Mouse (Mus musculus) embryonic facial prominence, embryonic 15.5 days (tissue): ENCODE measurements around the gene Mpzl2. TPM values are rescaled to one million over a fixed set of nuclear protein-coding genes. Genes with fewer than 3 reads are reported as not detected.

ENCODE experiments used
- ATAC-seq: fragments of 200-750 bp; cut with Nextera tagmentation; 2 replicates; pipeline ENCODE4 v1.8.0; 2017; ENCODE audit warnings: low read depth, moderate TSS enrichment; ENCODE audit not compliant: insufficient number of reproducible peaks, low FRiP score, low TSS enrichment
- H3K27ac ChIP-seq: fragments of 300-500 bp; sonication (generic); replicated peaks from 2 replicates; pipeline ENCODE4 v1.5.1; 2015; ENCODE audit warnings: mild to moderate bottlenecking, inconsistent platforms
- H3K27me3 ChIP-seq: fragments of 300-500 bp; sonication (generic); 2 replicates; pipeline ENCODE4 v1.6.1; 2015; ENCODE audit warnings: inconsistent platforms
- H3K36me3 ChIP-seq: fragments of 300-500 bp; sonication (generic); 2 replicates; pipeline ENCODE4 v1.6.1; 2015; ENCODE audit warnings: mild to moderate bottlenecking, inconsistent platforms
- H3K4me1 ChIP-seq: fragments of 300-500 bp; sonication (generic); 2 replicates; pipeline ENCODE4 v1.6.1; 2015; ENCODE audit warnings: inconsistent platforms
- H3K4me2 ChIP-seq: fragments of 300-500 bp; sonication (generic); replicated peaks from 2 replicates; pipeline ENCODE4 v1.6.1; 2015; ENCODE audit warnings: mild to moderate bottlenecking, inconsistent platforms
- H3K4me3 ChIP-seq: fragments of 300-500 bp; sonication (generic); replicated peaks from 2 replicates; pipeline ENCODE4 v1.5.1; 2015; ENCODE audit warnings: mild to moderate bottlenecking, inconsistent platforms
- H3K9ac ChIP-seq: fragments of 300-500 bp; sonication (generic); 2 replicates; pipeline ENCODE4 v1.6.1; 2015; ENCODE audit warnings: inconsistent platforms
- H3K9me3 ChIP-seq: fragments of 300-500 bp; sonication (generic); replicated peaks from 2 replicates; pipeline ENCODE4 v1.6.1; 2016; ENCODE audit warnings: inconsistent platforms
- WGBS: fragments of 180-500 bp; shearing (Covaris S2); methylation state at CpG from one replicate; pipeline ENCODE4 v1.1.7; 2015; 5-methylcytosine and 5-hydroxymethylcytosine counted together
- polyA plus RNA-seq: library from polyadenylated mRNA; unstranded; fragments of >200 nt; fragmentation: Nextera tagmentation; extraction: Ambion mirVana; gene quantifications from 2 replicates; pipeline ENCODE4 v1.2.1, GENCODE M21; 2015

Mpzl2 gene
- polyA plus RNA-seq, 1 experiment from 2014 or later = 35.4 TPM

- Histone ChIP-seq H3K4me2 (no peak overlapping the region), H3K9ac (no peak overlapping the region), H3K9me3 (no peaks in the 10 kb centered on the region), H3K27me3 (peaks cover 13% of the 10 kb centered on the region; the same call in 1 of the 2 replicates), H3K4me3 (no peak overlapping the region), H3K36me3 (no peaks in the 10 kb centered on the region), H3K27ac (no peak overlapping the region), H3K4me1 (no peaks in the 10 kb centered on the region)
- no peak for ATAC-seq
- 15% methylated on average over 5 of the region's 5 CpGs for WGBS
Observed at GRCm38 (mm10) chr9:45058304-45058940, 18.8 kb downstream of the Mpzl2 start.

- Histone ChIP-seq H3K27me3 (peaks cover 13% of the 10 kb centered on the region; the same call in 1 of the 2 replicates), H3K4me3 (no peak overlapping the region), H3K9ac (no peak overlapping the region), H3K27ac (no peak overlapping the region), H3K4me2 (no peak overlapping the region), H3K36me3 (no peaks in the 10 kb centered on the region), H3K4me1 (no peaks in the 10 kb centered on the region), H3K9me3 (no peaks in the 10 kb centered on the region)
- ATAC-seq = no peak
- WGBS = 30% methylated on average over 7 of the region's 7 CpGs
Observed at GRCm38 (mm10) chr9:45060151-45060550, 20.6 kb downstream of the Mpzl2 start.

- ATAC-seq = no peak
- Histone ChIP-seq H3K27ac (no peak overlapping the region), H3K4me2 (no peak overlapping the region), H3K27me3 (peaks cover 5% of the 10 kb centered on the region; the same call in 1 of the 2 replicates), H3K4me1 (no peaks in the 10 kb centered on the region), H3K36me3 (no peaks in the 10 kb centered on the region), H3K9ac (no peak overlapping the region), H3K9me3 (no peaks in the 10 kb centered on the region), H3K4me3 (no peak overlapping the region)
- WGBS = 60% methylated on average over 3 of the region's 3 CpGs
Observed at GRCm38 (mm10) chr9:45062677-45063076, 23.1 kb downstream of the Mpzl2 start.

- no peaks in the 10 kb centered on the region; the same call in 1 of the 2 replicates for H3K27me3 ChIP-seq
- H3K36me3 ChIP-seq = no peaks in the 10 kb centered on the region
- no peak for ATAC-seq
- no peaks in the 10 kb centered on the region for H3K4me1 ChIP-seq
- no peaks in the 10 kb centered on the region for H3K9me3 ChIP-seq
- no peak overlapping the region for H3K9ac ChIP-seq
- H3K4me3 ChIP-seq = no peak overlapping the region
- H3K27ac ChIP-seq = no peak overlapping the region
- no peak overlapping the region for H3K4me2 ChIP-seq
- WGBS = 72% methylated on average over 6 of the region's 6 CpGs
Observed at GRCm38 (mm10) chr9:45064421-45064820, 24.8 kb downstream of the Mpzl2 start.

GRCm38 (mm10) chr9:45066735-45067134 is 27.1 kb downstream of the Mpzl2 start:
- Histone ChIP-seq H3K27me3 (no peaks in the 10 kb centered on the region), H3K27ac (no peak overlapping the region), H3K4me3 (no peak overlapping the region), H3K4me2 (no peak overlapping the region), H3K9ac (no peak overlapping the region), H3K36me3 (no peaks in the 10 kb centered on the region), H3K9me3 (no peaks in the 10 kb centered on the region), H3K4me1 (no peaks in the 10 kb centered on the region)
- 76% methylated on average over 4 of the region's 4 CpGs for WGBS
- ATAC-seq = no peak

GRCm38 (mm10) chr9:45071800-45072199 is 32.2 kb downstream of the Mpzl2 start:
- no peaks in the 10 kb centered on the region for H3K9me3 ChIP-seq
- no peaks in the 10 kb centered on the region for H3K4me1 ChIP-seq
- H3K9ac ChIP-seq = no peak overlapping the region
- WGBS = 47% methylated on average over 3 of the region's 3 CpGs
- H3K4me3 ChIP-seq = no peak overlapping the region
- no peak overlapping the region for H3K4me2 ChIP-seq
- no peak overlapping the region for H3K27ac ChIP-seq
- no peaks in the 10 kb centered on the region for H3K36me3 ChIP-seq
- ATAC-seq = no peak
- no peaks in the 10 kb centered on the region for H3K27me3 ChIP-seq

- Histone ChIP-seq H3K27ac (no peak overlapping the region), H3K4me1 (no peaks in the 10 kb centered on the region), H3K9me3 (no peaks in the 10 kb centered on the region), H3K9ac (no peak overlapping the region), H3K4me3 (no peak overlapping the region), H3K27me3 (no peaks in the 10 kb centered on the region; the same call in 1 of the 2 replicates), H3K36me3 (no peaks in the 10 kb centered on the region), H3K4me2 (no peak overlapping the region)
- 69% methylated on average over 3 of the region's 3 CpGs for WGBS
- ATAC-seq = no peak
Observed at GRCm38 (mm10) chr9:45077859-45078258, 38.3 kb downstream of the Mpzl2 start.

- no peak within 1 kb of the TSS for H3K4me2 ChIP-seq
- WGBS = 89% methylated on average over 5 of the region's 5 CpGs
- no peaks in the 10 kb centered on the region for H3K9me3 ChIP-seq
- no peaks in the 10 kb centered on the region for H3K4me1 ChIP-seq
- no peaks in the 10 kb centered on the region; the same call in 1 of the 2 replicates for H3K27me3 ChIP-seq
- H3K36me3 ChIP-seq = no peaks in the 10 kb centered on the region
- H3K9ac ChIP-seq = no peak within 1 kb of the TSS
- no peak within 1 kb of the TSS for H3K27ac ChIP-seq
- H3K4me3 ChIP-seq = no peak within 1 kb of the TSS
- ATAC-seq = no peak
Observed at GRCm38 (mm10) chr9:45079011-45079410, 39.4 kb downstream of the Mpzl2 start, which contains the start of gene Jaml. Jaml (plus strand) TSS chr9:45079183.

GRCm38 (mm10) chr9:45083132-45083531 is 43.5 kb downstream of the Mpzl2 start:
- 80% methylated on average over 3 of the region's 3 CpGs for WGBS
- no peaks in the 10 kb centered on the region for H3K4me1 ChIP-seq

GRCm38 (mm10) chr9:45084556-45084955 is 45.0 kb downstream of the Mpzl2 start:
- WGBS = 71% methylated on average over 5 of the region's 5 CpGs
- Histone ChIP-seq H3K36me3 (no peaks in the 10 kb centered on the region), H3K9me3 (no peaks in the 10 kb centered on the region), H3K4me3 (no peak overlapping the region), H3K9ac (no peak overlapping the region), H3K4me1 (no peaks in the 10 kb centered on the region), H3K27me3 (peaks cover 3% of the 10 kb centered on the region; the same call in 1 of the 2 replicates), H3K27ac (no peak overlapping the region), H3K4me2 (no peak overlapping the region)
- ATAC-seq = no peak

More at GRCm38 (mm10) chr9:45083132-45083531, 43.5 kb downstream of the Mpzl2 start:
- H3K9ac ChIP-seq = no peak overlapping the region
- no peak overlapping the region for H3K4me3 ChIP-seq
- H3K4me2 ChIP-seq = no peak overlapping the region
- H3K36me3 ChIP-seq = no peaks in the 10 kb centered on the region
- peaks cover 3% of the 10 kb centered on the region; the same call in 1 of the 2 replicates for H3K27me3 ChIP-seq
- no peak for ATAC-seq
- no peaks in the 10 kb centered on the region for H3K9me3 ChIP-seq
- H3K27ac ChIP-seq = no peak overlapping the region

GRCm38 (mm10) chr9:45085741-45086690 is 46.4 kb downstream of the Mpzl2 start:
- Histone ChIP-seq H3K9ac (no peak overlapping the region), H3K4me3 (no peak overlapping the region), H3K4me2 (no peak overlapping the region), H3K36me3 (no peaks in the 10 kb centered on the region), H3K9me3 (no peaks in the 10 kb centered on the region), H3K27me3 (peaks cover 3% of the 10 kb centered on the region; the same call in 1 of the 2 replicates), H3K27ac (no peak overlapping the region), H3K4me1 (no peaks in the 10 kb centered on the region)
- no peak for ATAC-seq
- 69% methylated on average over 12 of the region's 12 CpGs for WGBS
